ENCODE assay signal across 8 mouse cellular contexts in genomic region chr14:55826551-55827340, GRCm38 (mm10). TPM values are rescaled to one million over a fixed set of nuclear protein-coding genes. Genes with fewer than 3 reads are reported as not detected.
A peak's percentile ranks its signal among the peaks of the same experiment; 100 is the strongest.
DNase-seq lines count a peak whose midpoint lies in the region; ATAC-seq and TF ChIP-seq lines count a peak whose summit lies in the region.

No protein-coding gene starts in this region.

- H3K4me2 ChIP-seq in embryonic facial prominence, embryonic 14.5 days (ENCODE audit: low read depth, low read length) = peak overlapping the region; percentile 88
- peak overlapping the region; percentile 91 for H3K4me2 ChIP-seq in heart, embryonic 16.5 days (ENCODE audit: low read depth, low read length)
- peak overlapping the region; percentile 82 for H3K4me2 ChIP-seq in liver, embryonic 12.5 days

- TF ChIP-seq POLR2A in testis, adult 2 months (IDR thresholded peaks at IDR 0.05; ENCODE audit: control insufficient read depth, low read depth, low read length) = no peak

- intact Hi-C loops in left cerebral cortex, postnatal 4 days (cut with DNase I) = no loop called here

- peak overlapping the region; percentile 60 for H3K4me3 ChIP-seq in embryonic facial prominence, embryonic 14.5 days (ENCODE audit: low read depth, low read length)
- peak overlapping the region; percentile 70 for H3K4me3 ChIP-seq in heart, embryonic 16.5 days (ENCODE audit: low read length)
- H3K4me3 ChIP-seq in liver, embryonic 12.5 days = peak overlapping the region; percentile 37; the same call in 1 of the 2 replicates
- peak overlapping the region; percentile 34 for H3K4me3 ChIP-seq in testis, adult 2 months (ENCODE audit: control insufficient read depth, low read depth, low read length)

- H3K9ac ChIP-seq in embryonic facial prominence, embryonic 14.5 days (ENCODE audit: low read depth, low read length) = peak overlapping the region; percentile 82
- peak overlapping the region; percentile 64 for H3K9ac ChIP-seq in heart, embryonic 16.5 days (ENCODE audit: low read length)
- no peak overlapping the region for H3K9ac ChIP-seq in liver, embryonic 12.5 days

- WGBS in embryonic facial prominence, embryonic 14.5 days = 9% methylated on average over 37 of the region's 41 CpGs
- 24% methylated on average over 40 of the region's 41 CpGs for WGBS in heart, embryonic 16.5 days
- WGBS in liver, embryonic 12.5 days (ENCODE audit: insufficient replicate concordance) = 16% methylated on average over 41 of the region's 41 CpGs

- TF ChIP-seq CTCF in testis, adult 2 months (IDR thresholded peaks at IDR 0.05; ENCODE audit: control insufficient read depth, insufficient read depth, insufficient replicate concordance, low read depth, low read length) = no peak

- peaks cover 56% of the 10 kb centered on the region for H3K36me3 ChIP-seq in embryonic facial prominence, embryonic 14.5 days (ENCODE audit: control insufficient read depth, insufficient read depth, low read length)
- no peaks in the 10 kb centered on the region for H3K36me3 ChIP-seq in heart, embryonic 16.5 days (ENCODE audit: control insufficient read depth, insufficient read depth)
- no peaks in the 10 kb centered on the region for H3K36me3 ChIP-seq in liver, embryonic 12.5 days
- H3K36me3 ChIP-seq in testis, adult 2 months (ENCODE audit: control insufficient read depth, insufficient read depth, low read length) = no peaks in the 10 kb centered on the region

- ATAC-seq in embryonic facial prominence, embryonic 14.5 days (ENCODE audit: low read depth) = no peak
- ATAC-seq in heart, embryonic 16.5 days (replicated peaks; ENCODE audit: extremely low read depth, insufficient read depth, low FRiP score) = no peak
- no peak for ATAC-seq in liver, embryonic 12.5 days
- no peak for ATAC-seq in erythroblast, adult 5-6 weeks (replicated peaks; ENCODE audit: low FRiP score, poor library complexity, severe bottlenecking)

- H3K4me1 ChIP-seq in embryonic facial prominence, embryonic 14.5 days (ENCODE audit: control insufficient read depth, insufficient read depth, low read length) = peaks cover 18% of the 10 kb centered on the region
- H3K4me1 ChIP-seq in heart, embryonic 16.5 days (ENCODE audit: control insufficient read depth, insufficient read depth, low read length) = peaks cover 18% of the 10 kb centered on the region
- H3K4me1 ChIP-seq in liver, embryonic 12.5 days = peaks cover 54% of the 10 kb centered on the region
- peaks cover 36% of the 10 kb centered on the region for H3K4me1 ChIP-seq in testis, adult 2 months (ENCODE audit: control insufficient read depth, insufficient read depth, low read length)

- H3K9me3 ChIP-seq in embryonic facial prominence, embryonic 14.5 days (ENCODE audit: control insufficient read depth, low read length) = no peaks in the 10 kb centered on the region
- H3K9me3 ChIP-seq in heart, embryonic 16.5 days (replicated peaks; ENCODE audit: control insufficient read depth, low read length) = no peaks in the 10 kb centered on the region
- H3K9me3 ChIP-seq in liver, embryonic 12.5 days (replicated peaks) = no peaks in the 10 kb centered on the region

- peak overlapping the region; percentile 98; the same call in 1 of the 2 replicates for H3K27ac ChIP-seq in embryonic facial prominence, embryonic 14.5 days (replicated peaks; ENCODE audit: low read depth, low read length)
- H3K27ac ChIP-seq in heart, embryonic 16.5 days (ENCODE audit: low read length) = no peak overlapping the region
- H3K27ac ChIP-seq in liver, embryonic 12.5 days = no peak overlapping the region
- H3K27ac ChIP-seq in testis, adult 2 months (ENCODE audit: control insufficient read depth, insufficient read depth, low read depth, low read length) = no peak overlapping the region

- H3K27me3 ChIP-seq in embryonic facial prominence, embryonic 14.5 days (replicated peaks; ENCODE audit: control insufficient read depth, insufficient read depth, low read length) = no peaks in the 10 kb centered on the region
- H3K27me3 ChIP-seq in heart, embryonic 16.5 days (ENCODE audit: control insufficient read depth, insufficient read depth, low read length) = peaks cover 12% of the 10 kb centered on the region; the same call in 1 of the 2 replicates
- peaks cover 92% of the 10 kb centered on the region for H3K27me3 ChIP-seq in liver, embryonic 12.5 days (replicated peaks)
- peaks cover 5% of the 10 kb centered on the region for H3K27me3 ChIP-seq in testis, adult 2 months (ENCODE audit: control insufficient read depth, insufficient read depth, low read length)

- DNase-seq in left cerebral cortex, postnatal 4 days = peak; percentile 24
- no peak for DNase-seq in left cerebral cortex, adult 18-20 months (ENCODE audit: low spot score in 2 of 2)
- DNase-seq in embryonic facial prominence, embryonic 14.5 days (ENCODE audit: low spot score) = no peak
- no peak for DNase-seq in T-cell, adult 2 months (ENCODE audit: low spot score)

RNA-seq across cellular contexts. Expression of gene Nfatc4, which starts 3.8 kb away (rescaled TPM):
- 1 to 10 TPM; 8.2 TPM for total RNA-seq in left cerebral cortex, postnatal 4 days (2021)
- total RNA-seq in left cerebral cortex, adult 18-20 months (2021) = 1 to 10 TPM; 3.0 to 3.3 TPM
- polyA plus RNA-seq in embryonic facial prominence, embryonic 14.5 days (2014; fragmentation: Nextera tagmentation; extraction: Ambion mirVana) = 56.5 and 74.7 TPM in 2 replicates
- 9.7 and 14.4 TPM in 2 replicates for polyA plus RNA-seq in heart, embryonic 16.5 days (2015; fragmentation: Nextera tagmentation; extraction: Ambion mirVana)
- polyA plus RNA-seq in liver, embryonic 12.5 days (2016; fragmentation: Nextera tagmentation; extraction: Ambion mirVana) = 3.3 and 5.3 TPM in 2 replicates
- polyA plus RNA-seq in testis, adult 2 months (2012; rRNA removed) = 0.58 and 0.83 TPM in 2 replicates
- not detected in 2 replicates for total RNA-seq in erythroblast, adult 5-6 weeks (2015; ENCODE audit: low replicate concordance)
- not detected in 2 replicates for total RNA-seq in erythroblast, adult 5-6 weeks (2017; ENCODE audit: low replicate concordance)

RNA-seq across cellular contexts. Expression of gene Nynrin, which starts 27.1 kb away (rescaled TPM):
- total RNA-seq in left cerebral cortex, postnatal 4 days (2021) = 10 to 100 TPM; 39.1 to 40.9 TPM
- total RNA-seq in left cerebral cortex, adult 18-20 months (2021) = 1 to 10 TPM; 6.2 to 9.0 TPM
- polyA plus RNA-seq in embryonic facial prominence, embryonic 14.5 days (2014; fragmentation: Nextera tagmentation; extraction: Ambion mirVana) = 15.6 and 19.5 TPM in 2 replicates
- 11.1 and 13.7 TPM in 2 replicates for polyA plus RNA-seq in heart, embryonic 16.5 days (2015; fragmentation: Nextera tagmentation; extraction: Ambion mirVana)
- 7.0 and 8.2 TPM in 2 replicates for polyA plus RNA-seq in liver, embryonic 12.5 days (2016; fragmentation: Nextera tagmentation; extraction: Ambion mirVana)
- 0.41 and 0.51 TPM in 2 replicates for polyA plus RNA-seq in testis, adult 2 months (2012; rRNA removed)
- 0.38 and 0.84 TPM in 2 replicates for total RNA-seq in erythroblast, adult 5-6 weeks (2015; ENCODE audit: low replicate concordance)
- total RNA-seq in erythroblast, adult 5-6 weeks (2017; ENCODE audit: low replicate concordance) = 0.42 and 0.77 TPM in 2 replicates

RNA-seq across cellular contexts. Expression of gene Ripk3, which starts 38.1 kb away (rescaled TPM):
- total RNA-seq in left cerebral cortex, postnatal 4 days (2021) = 1 to 10 TPM; 1.4 to 1.8 TPM
- total RNA-seq in left cerebral cortex, adult 18-20 months (2021) = 1 to 10 TPM in 1 of 2 experiments, under 1 TPM in 1; 0.44 to 1.7 TPM
- polyA plus RNA-seq in embryonic facial prominence, embryonic 14.5 days (2014; fragmentation: Nextera tagmentation; extraction: Ambion mirVana) = 32.0 and 35.3 TPM in 2 replicates
- polyA plus RNA-seq in heart, embryonic 16.5 days (2015; fragmentation: Nextera tagmentation; extraction: Ambion mirVana) = 17.8 and 20.8 TPM in 2 replicates
- 29.1 and 30.0 TPM in 2 replicates for polyA plus RNA-seq in liver, embryonic 12.5 days (2016; fragmentation: Nextera tagmentation; extraction: Ambion mirVana)
- polyA plus RNA-seq in testis, adult 2 months (2012; rRNA removed) = 4.1 and 4.8 TPM in 2 replicates
- total RNA-seq in erythroblast, adult 5-6 weeks (2015; ENCODE audit: low replicate concordance) = 17.1 and 22.6 TPM in 2 replicates
- 6.7 and 7.2 TPM in 2 replicates for total RNA-seq in erythroblast, adult 5-6 weeks (2017; ENCODE audit: low replicate concordance)

RNA-seq across cellular contexts. Expression of gene Adcy4, which starts 42.9 kb away (rescaled TPM):
- 1 to 10 TPM; 4.6 to 5.2 TPM for total RNA-seq in left cerebral cortex, postnatal 4 days (2021)
- total RNA-seq in left cerebral cortex, adult 18-20 months (2021) = 1 to 10 TPM; 4.9 to 8.6 TPM
- 13.4 and 16.2 TPM in 2 replicates for polyA plus RNA-seq in embryonic facial prominence, embryonic 14.5 days (2014; fragmentation: Nextera tagmentation; extraction: Ambion mirVana)
- polyA plus RNA-seq in heart, embryonic 16.5 days (2015; fragmentation: Nextera tagmentation; extraction: Ambion mirVana) = 15.3 and 17.5 TPM in 2 replicates
- polyA plus RNA-seq in liver, embryonic 12.5 days (2016; fragmentation: Nextera tagmentation; extraction: Ambion mirVana) = 2.9 and 3.6 TPM in 2 replicates
- 0.38 and 0.82 TPM in 2 replicates for polyA plus RNA-seq in testis, adult 2 months (2012; rRNA removed)
- not detected in 2 replicates for total RNA-seq in erythroblast, adult 5-6 weeks (2015; ENCODE audit: low replicate concordance)
- not detected in 2 replicates for total RNA-seq in erythroblast, adult 5-6 weeks (2017; ENCODE audit: low replicate concordance)

RNA-seq across cellular contexts. Expression of gene Cbln3, which starts 57.4 kb away (rescaled TPM):
- under 1 TPM; 0.44 to 0.74 TPM for total RNA-seq in left cerebral cortex, postnatal 4 days (2021)
- under 1 TPM; 0.16 to 0.23 TPM for total RNA-seq in left cerebral cortex, adult 18-20 months (2021)
- 0.25 and 0.50 TPM in 2 replicates for polyA plus RNA-seq in embryonic facial prominence, embryonic 14.5 days (2014; fragmentation: Nextera tagmentation; extraction: Ambion mirVana)
- polyA plus RNA-seq in heart, embryonic 16.5 days (2015; fragmentation: Nextera tagmentation; extraction: Ambion mirVana) = 0.59 and 0.69 TPM in 2 replicates
- polyA plus RNA-seq in liver, embryonic 12.5 days (2016; fragmentation: Nextera tagmentation; extraction: Ambion mirVana) = 0.25 TPM in 2 replicates
- polyA plus RNA-seq in testis, adult 2 months (2012; rRNA removed) = 1.0 and 1.1 TPM in 2 replicates
- total RNA-seq in erythroblast, adult 5-6 weeks (2015; ENCODE audit: low replicate concordance) = not detected in 2 replicates
- 0.14 TPM in 1 of 2 replicates, not detected in the other for total RNA-seq in erythroblast, adult 5-6 weeks (2017; ENCODE audit: low replicate concordance)
